Mouse (Mus musculus) intestine, postnatal 0 days (tissue): ENCODE results near the gene Bag3. TPM values are rescaled to one million over a fixed set of nuclear protein-coding genes. Genes with fewer than 3 reads are reported as not detected.

Source experiments
- ATAC-seq: fragments of 200-750 bp; cut with Nextera tagmentation; 2 replicates; pipeline ENCODE4 v1.8.0; 2017; ENCODE audit warnings: mild to moderate bottlenecking, moderate TSS enrichment, moderate library complexity
- H3K27ac ChIP-seq: fragments of 300-500 bp; sonication (generic); 2 replicates; pipeline ENCODE4 v1.5.1; 2014; ENCODE audit warnings: mild to moderate bottlenecking, low read depth, low read length, moderate library complexity
- H3K27me3 ChIP-seq: fragments of 300-500 bp; sonication (generic); replicated peaks from 2 replicates; pipeline ENCODE4 v1.6.1; 2014; ENCODE audit warnings: low read length, mixed read lengths; ENCODE audit not compliant: control insufficient read depth, insufficient read depth
- H3K36me3 ChIP-seq: fragments of 300-500 bp; sonication (generic); 2 replicates; pipeline ENCODE4 v1.6.1; 2014; ENCODE audit warnings: mild to moderate bottlenecking, moderate library complexity; ENCODE audit not compliant: control insufficient read depth, insufficient read depth
- H3K4me1 ChIP-seq: fragments of 300-500 bp; sonication (generic); replicated peaks from 2 replicates; pipeline ENCODE4 v1.6.1; 2014; ENCODE audit warnings: antibody characterized with exemption, low read length, mixed read lengths; ENCODE audit not compliant: control insufficient read depth, insufficient read depth
- H3K4me2 ChIP-seq: fragments of 300-500 bp; sonication (generic); replicated peaks from 2 replicates; pipeline ENCODE4 v1.6.1; 2014; ENCODE audit warnings: low read depth, mild to moderate bottlenecking, moderate library complexity
- H3K4me3 ChIP-seq: fragments of 300-500 bp; sonication (generic); 2 replicates; pipeline ENCODE4 v1.5.1; 2014; ENCODE audit warnings: low read depth, low read length
- H3K9ac ChIP-seq: fragments of 300-500 bp; sonication (generic); 2 replicates; pipeline ENCODE4 v1.6.1; 2014; ENCODE audit warnings: mild to moderate bottlenecking, low read depth, low read length
- H3K9me3 ChIP-seq: fragments of 300-500 bp; sonication (generic); 2 replicates; pipeline ENCODE4 v1.6.1; 2016; ENCODE audit warnings: mixed run types; ENCODE audit not compliant: control insufficient read depth
- CTCF ChIP-seq: sonication (generic); IDR thresholded peaks from 2 replicates; pipeline ENCODE4 v1.5.1; 2016; ENCODE audit warnings: low read depth, mild to moderate bottlenecking, control low read depth, antibody characterized with exemption, moderate library complexity
- WGBS: fragments of 180-500 bp; shearing (Covaris S2); extraction: QIAGEN DNeasy Blood & Tissue Kit; methylation state at CpG from one replicate; pipeline ENCODE4 v1.1.7; 2014; 5-methylcytosine and 5-hydroxymethylcytosine counted together
- polyA plus RNA-seq: library from polyadenylated mRNA; unstranded; fragments of >200 nt; fragmentation: Nextera tagmentation; extraction: Ambion mirVana; gene quantifications from 2 replicates; pipeline ENCODE4 v1.2.1, GENCODE M21; 2015

The Bag3 gene
- polyA plus RNA-seq, 1 experiment from 2014 or later: 7.5 TPM

- no peaks in the 10 kb centered on the region for H3K9me3 ChIP-seq
- TF ChIP-seq CTCF: 0 out of 2 replicates have a peak, but pooled peaks have one; percentile 10
- no peak overlapping the region for H3K9ac ChIP-seq
- no peaks in the 10 kb centered on the region for H3K4me1 ChIP-seq
- H3K36me3 ChIP-seq: no peaks in the 10 kb centered on the region
- H3K27ac ChIP-seq: no peak overlapping the region
- no peak overlapping the region for H3K4me2 ChIP-seq
- WGBS: 76% methylated on average over 6 of the region's 6 CpGs
- H3K27me3 ChIP-seq: no peaks in the 10 kb centered on the region
- 0 out of 2 replicates have a peak, but pooled peaks have one; percentile 10 for ATAC-seq
- no peak overlapping the region for H3K4me3 ChIP-seq
These were observed 60.0 kb downstream of the Bag3 start for GRCm38 (mm10) chr7:128583213-128583948.

GRCm38 (mm10) chr7:128587334-128587933 lies 64.0 kb downstream of the Bag3 start:
- no peak overlapping the region for H3K27ac ChIP-seq
- H3K36me3 ChIP-seq: no peaks in the 10 kb centered on the region
- WGBS: 40% methylated on average over 4 of the region's 4 CpGs
- H3K9ac ChIP-seq: no peak overlapping the region
- H3K4me1 ChIP-seq: no peaks in the 10 kb centered on the region
- H3K4me3 ChIP-seq: no peak overlapping the region
- no peaks in the 10 kb centered on the region for H3K9me3 ChIP-seq
- ATAC-seq: no peak
- TF ChIP-seq CTCF: no peak
- no peak overlapping the region for H3K4me2 ChIP-seq
- no peaks in the 10 kb centered on the region for H3K27me3 ChIP-seq

GRCm38 (mm10) chr7:128591345-128592084 lies 68.1 kb downstream of the Bag3 start:
- no peak for ATAC-seq

DNA sequence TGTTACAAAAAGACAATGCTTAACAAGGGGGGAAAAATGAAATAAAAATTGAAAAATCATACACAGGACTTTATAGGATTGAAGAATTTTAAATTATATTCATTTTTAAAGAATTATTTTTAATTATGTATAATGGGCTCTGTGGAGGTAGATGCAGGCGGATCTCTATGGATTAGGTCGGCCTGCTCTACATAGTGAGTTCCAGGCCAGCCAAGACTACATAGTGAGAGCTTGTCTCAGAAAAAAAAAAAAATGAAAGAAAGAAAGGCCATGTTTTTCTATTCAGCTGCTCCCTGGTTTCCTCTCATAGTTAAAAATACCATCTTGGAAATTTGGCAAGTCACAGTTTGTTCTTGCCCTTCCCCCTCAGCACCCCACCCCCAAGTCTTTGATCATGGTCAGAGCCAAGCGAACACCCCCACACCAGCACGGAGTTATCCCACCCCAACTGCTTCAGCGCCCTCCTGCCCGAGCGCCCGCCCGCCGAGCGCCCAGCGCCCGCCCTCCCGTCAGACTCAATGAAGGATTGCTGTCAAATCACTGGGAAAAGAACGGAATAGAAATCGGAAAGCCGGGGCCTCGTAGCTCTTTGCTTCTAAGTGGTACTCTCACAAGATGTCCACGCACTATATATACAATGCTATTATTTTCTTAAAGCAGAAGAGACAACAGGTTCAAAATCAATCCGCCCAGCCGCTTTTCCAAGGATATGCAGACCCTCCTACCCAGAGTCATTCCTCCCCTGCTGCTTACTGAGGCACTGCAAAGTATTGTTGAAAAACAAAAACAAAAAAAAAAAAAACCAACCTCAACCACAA lies 68.9 kb downstream of the Bag3 start:
- no peaks in the 10 kb centered on the region for H3K27me3 ChIP-seq
- H3K4me2 ChIP-seq: peak overlapping the region; percentile 49
- H3K4me1 ChIP-seq: no peaks in the 10 kb centered on the region
- H3K4me3 ChIP-seq: no peak overlapping the region
- H3K9me3 ChIP-seq: no peaks in the 10 kb centered on the region
- H3K27ac ChIP-seq: no peak overlapping the region; the same call in 1 of the 2 replicates
- no peak for TF ChIP-seq CTCF
- no peak for ATAC-seq
- WGBS: 37% methylated on average over 21 of the region's 21 CpGs
- H3K36me3 ChIP-seq: no peaks in the 10 kb centered on the region
- no peak overlapping the region for H3K9ac ChIP-seq

More at GRCm38 (mm10) chr7:128591345-128592084, 68.1 kb downstream of the Bag3 start:
- Histone ChIP-seq H3K9me3 (no peaks in the 10 kb centered on the region), H3K9ac (no peak overlapping the region), H3K4me3 (no peak overlapping the region), H3K4me1 (no peaks in the 10 kb centered on the region), H3K27me3 (no peaks in the 10 kb centered on the region), H3K4me2 (no peak overlapping the region), H3K36me3 (no peaks in the 10 kb centered on the region), H3K27ac (no peak overlapping the region)
- 0 out of 2 replicates have a peak, but pooled peaks have one; percentile 13 for TF ChIP-seq CTCF
- WGBS: 35% methylated on average over 9 of the region's 9 CpGs

DNA sequence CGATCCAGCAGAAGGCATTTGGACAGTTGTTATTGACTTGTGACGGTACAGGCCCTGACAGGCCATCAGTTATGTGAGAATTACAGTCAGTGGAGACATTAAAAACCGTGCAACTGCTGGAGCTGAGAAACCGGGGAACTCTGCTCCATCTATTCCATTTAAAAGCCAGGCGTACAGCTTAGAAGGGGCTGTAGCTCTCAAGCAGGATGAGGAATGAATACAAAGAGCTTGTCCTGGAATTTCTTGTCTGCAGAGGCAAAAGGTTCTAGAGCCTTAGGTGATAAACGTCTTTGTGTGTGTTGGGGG lies 69.5 kb downstream of the Bag3 start:
- peak overlapping the region; percentile 49; the same call in 1 of the 2 replicates for H3K4me2 ChIP-seq
- no peak overlapping the region for H3K27ac ChIP-seq
- H3K36me3 ChIP-seq: no peaks in the 10 kb centered on the region
- no peaks in the 10 kb centered on the region for H3K4me1 ChIP-seq
- ATAC-seq: no peak
- no peak overlapping the region for H3K9ac ChIP-seq
- H3K9me3 ChIP-seq: no peaks in the 10 kb centered on the region
- no peak for TF ChIP-seq CTCF
- no peak overlapping the region for H3K4me3 ChIP-seq
- no peaks in the 10 kb centered on the region for H3K27me3 ChIP-seq
- WGBS: 43% methylated on average over 6 of the region's 6 CpGs
